Mouse (Mus musculus) lung, embryonic 14.5 days (tissue): ENCODE results near the gene Vwa2. TPM values are rescaled to one million over a fixed set of nuclear protein-coding genes. Genes with fewer than 3 reads are reported as not detected.

ENCODE experiments used
- ATAC-seq: fragments of 200-750 bp; cut with Nextera tagmentation; 2 replicates; pipeline ENCODE4 v1.8.0; 2017; ENCODE audit warnings: mild to moderate bottlenecking, moderate TSS enrichment, moderate library complexity; ENCODE audit not compliant: insufficient read depth
- DNase-seq: peaks from one replicate; pipeline ENCODE4 v3.0.0-alpha.2; 2015
- H3K27ac ChIP-seq: fragments of 300-500 bp; sonication (generic); 2 replicates; pipeline ENCODE4 v1.5.1; 2014; ENCODE audit warnings: low read depth, mild to moderate bottlenecking, moderate library complexity
- H3K27me3 ChIP-seq: fragments of 300-500 bp; sonication (generic); 2 replicates; pipeline ENCODE4 v1.6.1; 2014; ENCODE audit warnings: low read length, control low read depth; ENCODE audit not compliant: insufficient read depth
- H3K36me3 ChIP-seq: fragments of 300-500 bp; sonication (generic); 2 replicates; pipeline ENCODE4 v1.6.1; 2014; ENCODE audit warnings: control low read depth; ENCODE audit not compliant: insufficient read depth
- H3K4me1 ChIP-seq: fragments of 300-500 bp; sonication (generic); 2 replicates; pipeline ENCODE4 v1.6.1; 2014; ENCODE audit warnings: antibody characterized with exemption, control low read depth; ENCODE audit not compliant: insufficient read depth
- H3K4me2 ChIP-seq: fragments of 300-500 bp; sonication (generic); 2 replicates; pipeline ENCODE4 v1.6.1; 2014; ENCODE audit warnings: mild to moderate bottlenecking
- H3K4me3 ChIP-seq: fragments of 300-500 bp; sonication (generic); 2 replicates; pipeline ENCODE4 v1.5.1; 2014; ENCODE audit warnings: low read depth, low read length
- H3K9ac ChIP-seq: fragments of 300-500 bp; sonication (generic); 2 replicates; pipeline ENCODE4 v1.6.1; 2014
- H3K9me3 ChIP-seq: fragments of 300-500 bp; sonication (generic); 2 replicates; pipeline ENCODE4 v1.6.1; 2016; ENCODE audit warnings: low read depth, low read length, control low read depth
- CTCF ChIP-seq: IDR thresholded peaks from 2 replicates; pipeline ENCODE4 v1.5.1; 2016; ENCODE audit warnings: antibody characterized with exemption, low read depth
- WGBS: fragments of 180-500 bp; shearing (Covaris S2); extraction: QIAGEN DNeasy Blood & Tissue Kit; methylation state at CpG from one replicate; pipeline ENCODE4 v1.1.7; 2014; 5-methylcytosine and 5-hydroxymethylcytosine counted together
- polyA plus RNA-seq: library from polyadenylated mRNA; unstranded; fragments of >200 nt; fragmentation: Nextera tagmentation; extraction: Ambion mirVana; gene quantifications from 2 replicates; pipeline ENCODE4 v1.2.1, GENCODE M21; 2014

Vwa2 gene
- polyA plus RNA-seq, 1 experiment from 2014 or later, result 11.5 TPM

- Histone ChIP-seq H3K27me3 (no peaks in the 10 kb centered on the region), H3K4me2 (no peak overlapping the region), H3K9me3 (no peaks in the 10 kb centered on the region), H3K36me3 (no peaks in the 10 kb centered on the region), H3K9ac (no peak overlapping the region), H3K4me1 (0 out of 2 replicates have a peak, but pooled peaks cover 11% of the 10 kb centered on the region), H3K4me3 (no peak overlapping the region), H3K27ac (no peak overlapping the region)
- peak; percentile 31 for TF ChIP-seq CTCF
- no peak for DNase-seq
- ATAC-seq, result peak; percentile 47; the same call in 1 of the 2 replicates
- WGBS, result 69% methylated on average over 17 of the region's 17 CpGs
Measured at GRCm38 (mm10) chr19:56838942-56839706, 34.9 kb upstream of the Vwa2 start.

- DNase-seq, result peak; percentile 59
Measured at GRCm38 (mm10) chr19:56842974-56843373, 31.1 kb upstream of the Vwa2 start.

GRCm38 (mm10) chr19:56852590-56852989 lies 21.5 kb upstream of the Vwa2 start:
- no peak overlapping the region for H3K4me3 ChIP-seq
- H3K4me2 ChIP-seq, result no peak overlapping the region
- no peaks in the 10 kb centered on the region for H3K36me3 ChIP-seq
- ATAC-seq (no peak), DNase-seq (no peak)
- H3K27me3 ChIP-seq, result no peaks in the 10 kb centered on the region
- TF ChIP-seq CTCF, result no peak
- H3K4me1 ChIP-seq, result peaks cover 7% of the 10 kb centered on the region
- H3K27ac ChIP-seq, result no peak overlapping the region
- no peaks in the 10 kb centered on the region for H3K9me3 ChIP-seq
- H3K9ac ChIP-seq, result no peak overlapping the region

More at GRCm38 (mm10) chr19:56842974-56843373, 31.1 kb upstream of the Vwa2 start:
- Histone ChIP-seq H3K4me1 (0 out of 2 replicates have a peak, but pooled peaks cover 3% of the 10 kb centered on the region), H3K4me2 (no peak overlapping the region), H3K9ac (no peak overlapping the region), H3K27me3 (no peaks in the 10 kb centered on the region), H3K27ac (no peak overlapping the region), H3K4me3 (no peak overlapping the region), H3K36me3 (no peaks in the 10 kb centered on the region), H3K9me3 (no peaks in the 10 kb centered on the region)
- no peak for TF ChIP-seq CTCF
- 68% methylated on average over 12 of the region's 12 CpGs for WGBS
- no peak for ATAC-seq

GRCm38 (mm10) chr19:56856455-56856854 lies 17.6 kb upstream of the Vwa2 start:
- Histone ChIP-seq H3K9ac (no peak overlapping the region), H3K4me1 (peaks cover 7% of the 10 kb centered on the region), H3K4me2 (no peak overlapping the region), H3K4me3 (no peak overlapping the region), H3K27me3 (no peaks in the 10 kb centered on the region), H3K36me3 (no peaks in the 10 kb centered on the region), H3K27ac (no peak overlapping the region), H3K9me3 (no peaks in the 10 kb centered on the region)
- peak; percentile 87 for ATAC-seq
- 12% methylated on average over 5 of the region's 5 CpGs for WGBS
- 0 out of 2 replicates have a peak, but pooled peaks have one; percentile 18 for TF ChIP-seq CTCF
- peak; percentile 74 for DNase-seq

GRCm38 (mm10) chr19:56867701-56868100 lies 6.3 kb upstream of the Vwa2 start:
- Histone ChIP-seq H3K4me3 (no peak overlapping the region), H3K4me2 (no peak overlapping the region), H3K9me3 (no peaks in the 10 kb centered on the region), H3K4me1 (no peaks in the 10 kb centered on the region), H3K27ac (no peak overlapping the region), H3K36me3 (no peaks in the 10 kb centered on the region), H3K27me3 (peaks cover 8% of the 10 kb centered on the region; the same call in 1 of the 2 replicates), H3K9ac (no peak overlapping the region)
- no peak for TF ChIP-seq CTCF
- DNase-seq (no peak), ATAC-seq (no peak)
- WGBS, result 56% methylated on average over 4 of the region's 4 CpGs

- WGBS, result 8% methylated on average over 30 of the region's 30 CpGs
Measured at GRCm38 (mm10) chr19:56874601-56875315, 709 bp downstream of the Vwa2 start.

GRCm38 (mm10) chr19:56877364-56877763 lies 3.3 kb downstream of the Vwa2 start:
- Histone ChIP-seq H3K36me3 (no peaks in the 10 kb centered on the region), H3K27me3 (peaks cover 41% of the 10 kb centered on the region), H3K4me1 (0 out of 2 replicates have a peak, but pooled peaks cover 3% of the 10 kb centered on the region), H3K4me2 (no peak overlapping the region), H3K4me3 (no peak overlapping the region), H3K9me3 (no peaks in the 10 kb centered on the region), H3K9ac (no peak overlapping the region), H3K27ac (no peak overlapping the region)
- TF ChIP-seq CTCF, result no peak
- WGBS, result 46% methylated on average over 6 of the region's 6 CpGs
- ATAC-seq, result peak; percentile 69
- DNase-seq, result peak; percentile 79

More at GRCm38 (mm10) chr19:56874601-56875315, 709 bp downstream of the Vwa2 start:
- DNase-seq, result peak; percentile 39
- peaks cover 47% of the 10 kb centered on the region for H3K27me3 ChIP-seq
- H3K4me3 ChIP-seq, result peak overlapping the region; percentile 49
- 0 out of 2 replicates have a peak overlapping the region, but pooled peaks have one; percentile 21 for H3K27ac ChIP-seq
- TF ChIP-seq CTCF, result no peak
- H3K4me1 ChIP-seq, result no peaks in the 10 kb centered on the region
- peak overlapping the region; percentile 85 for H3K4me2 ChIP-seq
- no peak for ATAC-seq
- peak overlapping the region; percentile 54 for H3K9ac ChIP-seq
- no peaks in the 10 kb centered on the region for H3K9me3 ChIP-seq
- H3K36me3 ChIP-seq, result no peaks in the 10 kb centered on the region
